Comparison of ENCODE assay signal across 21 mouse cellular contexts in genomic region chr11:21220754-21221153, GRCm38 (mm10). TPM values are rescaled to one million over a fixed set of nuclear protein-coding genes. Genes with fewer than 3 reads are reported as not detected.
DNase-seq lines count a peak whose midpoint lies in the region; ATAC-seq and TF ChIP-seq lines count a peak whose summit lies in the region.
"Had no signal": no experiment of that assay in that cellular context is flagged by ENCODE, and none has a peak within 500 bp of the region (broad histone marks: within the 10 kb centered on the region; RNA-seq: fewer than 3 reads in every experiment).

No protein-coding gene starts in this region.

- DNase-seq in 416B (ENCODE audit: low read depth) (peak; percentile 88), G1E (ENCODE audit: low spot score) (peak; percentile 41)
- no peak for DNase-seq in liver, embryonic 13.5 days
- DNase-seq in yolk sac, embryonic 10.5 days (ENCODE audit: low spot score): no peak
- DNase-seq in heart, adult 18-20 months: no peak
- no peak for DNase-seq in adrenal gland, postnatal 10 days
- DNase-seq: adrenal gland, postnatal 36 days; cerebellum, adult 8-10 months; gastrocnemius, postnatal 36 days; kidney, adult 11 months; right cerebral cortex, postnatal 4 days had no signal

- H3K4me1 ChIP-seq in G1E (ENCODE audit: insufficient read depth, low read depth, low read length): peaks cover 66% of the 10 kb centered on the region
- peaks cover 20% of the 10 kb centered on the region for H3K4me1 ChIP-seq in liver, embryonic 13.5 days (replicated peaks)
- H3K4me1 ChIP-seq: embryonic facial prominence, embryonic 12.5 days; forebrain, embryonic 15.5 days; hindbrain, embryonic 15.5 days; limb, embryonic 13.5 days had no signal

- 23% methylated on average over 2 of the region's 2 CpGs for WGBS in liver, embryonic 13.5 days (ENCODE audit: insufficient replicate concordance)

- H3K9ac ChIP-seq in liver, embryonic 13.5 days: no peak overlapping the region
- H3K9ac ChIP-seq: embryonic facial prominence, embryonic 12.5 days; forebrain, embryonic 15.5 days; heart, embryonic 13.5 days; hindbrain, embryonic 15.5 days; limb, embryonic 13.5 days; lung, embryonic 15.5 days had no signal

- H3K9me3 ChIP-seq in G1E (replicated peaks): no peaks in the 10 kb centered on the region
- H3K9me3 ChIP-seq in liver, embryonic 13.5 days (replicated peaks): no peaks in the 10 kb centered on the region
- H3K9me3 ChIP-seq: embryonic facial prominence, embryonic 12.5 days; forebrain, embryonic 15.5 days; heart, embryonic 13.5 days; hindbrain, embryonic 15.5 days; limb, embryonic 13.5 days; lung, embryonic 15.5 days; megakaryocyte, embryonic 14.5 days had no signal

- TF ChIP-seq CTCF in G1E (IDR thresholded peaks at IDR 0.05; ENCODE audit: low read depth, low read length): no peak

- ATAC-seq in G1E (ENCODE audit: extremely low read depth, insufficient number of reproducible peaks, low FRiP score, poor library complexity, severe bottlenecking): peak; percentile 66
- peak; percentile 80 for ATAC-seq in erythroblast, adult 5-6 weeks (replicated peaks; ENCODE audit: low FRiP score, poor library complexity, severe bottlenecking)
- peak; percentile 85 for ATAC-seq in liver, embryonic 13.5 days (ENCODE audit: low read depth)
- no peak for ATAC-seq in megakaryocyte, adult 5-6 weeks (ENCODE audit: poor library complexity, severe bottlenecking)
- ATAC-seq: forebrain, embryonic 15.5 days had no signal

- no peak overlapping the region for H3K4me2 ChIP-seq in liver, embryonic 13.5 days
- H3K4me2 ChIP-seq: embryonic facial prominence, embryonic 12.5 days; forebrain, embryonic 15.5 days; heart, embryonic 13.5 days; hindbrain, embryonic 15.5 days; limb, embryonic 13.5 days; lung, embryonic 15.5 days had no signal

- no peak overlapping the region for H3K27ac ChIP-seq in liver, embryonic 13.5 days
- H3K27ac ChIP-seq: embryonic facial prominence, embryonic 12.5 days; forebrain, embryonic 15.5 days; heart, embryonic 13.5 days; hindbrain, embryonic 15.5 days; kidney, postnatal 0 days; limb, embryonic 13.5 days; lung, embryonic 15.5 days had no signal

- H3K27me3 ChIP-seq in G1E (ENCODE audit: insufficient read depth, low read length): no peaks in the 10 kb centered on the region
- H3K27me3 ChIP-seq in liver, embryonic 13.5 days: no peaks in the 10 kb centered on the region
- H3K27me3 ChIP-seq: embryonic facial prominence, embryonic 12.5 days; forebrain, embryonic 15.5 days; heart, embryonic 13.5 days; hindbrain, embryonic 15.5 days; limb, embryonic 13.5 days; lung, embryonic 15.5 days; megakaryocyte, embryonic 14.5 days had no signal

- H3K36me3 ChIP-seq in G1E (replicated peaks): no peaks in the 10 kb centered on the region
- no peaks in the 10 kb centered on the region for H3K36me3 ChIP-seq in liver, embryonic 13.5 days
- H3K36me3 ChIP-seq: embryonic facial prominence, embryonic 12.5 days; forebrain, embryonic 15.5 days; heart, embryonic 13.5 days; hindbrain, embryonic 15.5 days; limb, embryonic 13.5 days; lung, embryonic 15.5 days had no signal

- no peak overlapping the region for H3K4me3 ChIP-seq in G1E (ENCODE audit: low read depth, low read length)
- H3K4me3 ChIP-seq in liver, embryonic 13.5 days (replicated peaks): no peak overlapping the region
- H3K4me3 ChIP-seq: embryonic facial prominence, embryonic 12.5 days; forebrain, embryonic 15.5 days; heart, embryonic 13.5 days; hindbrain, embryonic 15.5 days; limb, embryonic 13.5 days; lung, embryonic 15.5 days; megakaryocyte, embryonic 14.5 days had no signal

RNA-seq across cellular contexts. Expression of gene Vps54, which starts 18.3 kb away (rescaled TPM):
- total RNA-seq in G1E (2014; fragmentation: Nextera tagmentation) (42.9 and 61.4 TPM in 2 replicates), G1E (2017) (55.4 and 58.4 TPM in 2 replicates)
- polyA plus RNA-seq in G1E (2012): 1.4 and 1.7 TPM in 2 replicates
- total RNA-seq in erythroblast, adult 5-6 weeks (2015; ENCODE audit: low replicate concordance): 18.0 and 22.7 TPM in 2 replicates
- total RNA-seq in erythroblast, adult 5-6 weeks (2017; ENCODE audit: low replicate concordance): 19.5 and 23.4 TPM in 2 replicates
- 3.8 and 4.5 TPM in 2 replicates for polyA plus RNA-seq in liver, embryonic 13.5 days (2015; fragmentation: Nextera tagmentation; extraction: Ambion mirVana)
- 10 to 100 TPM; 19.2 to 20.2 TPM for total RNA-seq in heart, adult 18-20 months (2021)
- total RNA-seq in adrenal gland, postnatal 10 days (2021): 10 to 100 TPM; 29.9 to 39.0 TPM
- total RNA-seq in megakaryocyte, adult 5-6 weeks (2015): 56.5 and 56.7 TPM in 2 replicates
- 85.7 and 87.9 TPM in 2 replicates for total RNA-seq in megakaryocyte, adult 5-6 weeks (2017)

Comparison
In these comparisons a context has a peak if more than half of its experiments do, and no peak if none do; other contexts are left out.
1. DNase-seq: peak in 416B (single experiment) and G1E (single experiment); none in liver, embryonic 13.5 days (single experiment), yolk sac, embryonic 10.5 days (single experiment), heart, adult 18-20 months (0 of 2) and adrenal gland, postnatal 10 days (single experiment).